Mouse (Mus musculus): Measurements from ENCODE around the gene 3100002H09Rik. TPM values are rescaled to one million over a fixed set of nuclear protein-coding genes. Genes with fewer than 3 reads are reported as not detected.

The 3100002H09Rik gene
- polyA plus RNA-seq (2012; rRNA removed): 0.08 and 0.36 TPM in 2 replicates

- TF ChIP-seq POLR2A (IDR thresholded peaks at IDR 0.05; ENCODE audit: borderline replicate concordance, extremely low read depth, insufficient read depth, insufficient read length, poor library complexity, severe bottlenecking): no peak
- TF ChIP-seq CTCF (IDR thresholded peaks at IDR 0.05; ENCODE audit: borderline replicate concordance, extremely low read depth, insufficient read depth, insufficient read length): no peak
- DNase-seq (ENCODE audit: low read depth): no peak
Measured at GRCm38 (mm10) chr4:124610703-124611102, at the start of gene 3100002H09Rik. Gene 3100002H09Rik, minus strand, starts transcription at chr4:124610803.

DNA sequence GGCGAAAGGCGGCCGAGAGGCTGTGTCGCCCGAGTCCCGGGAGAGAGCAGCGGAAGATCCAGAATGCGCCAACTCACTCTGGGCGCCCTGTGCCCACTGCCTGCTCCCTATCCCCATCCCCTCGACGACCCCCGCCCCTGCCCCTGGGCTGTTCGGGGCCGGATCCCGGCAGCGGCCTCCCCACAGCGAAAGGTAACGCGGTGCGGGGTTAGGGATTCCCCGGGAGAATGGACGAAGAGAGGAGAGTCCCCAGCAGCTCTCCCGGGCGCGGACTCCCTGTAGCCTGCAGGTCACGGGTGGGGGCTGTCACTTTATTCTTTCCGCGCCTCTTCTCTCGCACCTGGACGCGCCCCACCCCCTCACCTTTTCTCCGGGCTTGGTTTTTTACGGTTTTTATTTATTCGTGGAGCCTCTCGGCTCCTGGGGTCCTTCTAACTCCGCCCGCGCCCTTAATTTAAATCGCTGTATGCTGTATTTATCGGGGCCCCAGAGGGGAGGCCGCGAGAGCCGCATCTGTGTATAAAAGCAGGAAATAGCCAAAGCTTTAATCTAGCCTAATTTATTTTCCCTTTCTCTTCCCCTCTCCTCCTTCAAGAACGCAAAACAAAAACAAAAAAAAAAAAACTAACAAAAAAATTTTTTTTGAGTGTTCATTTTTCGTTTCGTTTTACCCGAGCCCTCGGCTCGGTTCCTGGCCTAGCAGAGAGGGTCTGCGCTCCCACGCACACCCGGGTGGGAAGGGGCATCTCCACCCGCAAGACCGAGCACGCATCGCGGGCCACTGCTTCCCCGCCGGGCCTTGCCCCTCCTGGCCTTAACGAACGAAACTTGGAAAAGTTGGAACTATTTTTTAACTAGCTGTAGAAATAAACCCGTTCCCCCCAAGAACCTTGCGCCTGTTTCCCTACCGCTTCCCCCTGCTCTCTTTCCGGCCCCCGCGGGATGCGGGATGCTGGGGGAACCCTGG lies 48.9 kb upstream of the 3100002H09Rik start:
- peak; percentile 49 for DNase-seq (ENCODE audit: low read depth)
- TF ChIP-seq CTCF (IDR thresholded peaks at IDR 0.05; ENCODE audit: borderline replicate concordance, extremely low read depth, insufficient read depth, insufficient read length) (no peak), POLR2A (IDR thresholded peaks at IDR 0.05; ENCODE audit: borderline replicate concordance, extremely low read depth, insufficient read depth, insufficient read length, poor library complexity, severe bottlenecking) (no peak)

DNA sequence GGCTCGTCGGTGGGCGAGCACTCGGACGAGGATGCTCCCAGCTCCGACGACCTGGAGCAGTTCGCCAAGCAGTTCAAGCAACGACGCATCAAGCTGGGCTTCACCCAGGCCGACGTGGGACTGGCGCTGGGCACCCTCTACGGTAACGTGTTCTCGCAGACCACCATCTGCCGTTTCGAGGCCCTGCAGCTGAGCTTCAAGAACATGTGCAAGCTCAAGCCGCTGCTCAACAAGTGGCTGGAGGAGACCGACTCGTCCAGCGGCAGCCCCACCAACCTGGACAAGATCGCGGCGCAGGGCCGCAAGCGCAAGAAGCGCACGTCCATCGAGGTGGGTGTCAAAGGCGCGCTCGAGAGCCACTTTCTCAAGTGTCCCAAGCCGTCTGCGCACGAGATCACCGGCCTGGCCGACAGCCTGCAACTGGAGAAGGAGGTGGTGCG lies 47.8 kb upstream of the 3100002H09Rik start:
- no peak for TF ChIP-seq POLR2A (IDR thresholded peaks at IDR 0.05; ENCODE audit: borderline replicate concordance, extremely low read depth, insufficient read depth, insufficient read length, poor library complexity, severe bottlenecking)
- TF ChIP-seq CTCF (IDR thresholded peaks at IDR 0.05; ENCODE audit: borderline replicate concordance, extremely low read depth, insufficient read depth, insufficient read length): no peak
- DNase-seq (ENCODE audit: low read depth): peak; percentile 69

- TF ChIP-seq CTCF (IDR thresholded peaks at IDR 0.05; ENCODE audit: borderline replicate concordance, extremely low read depth, insufficient read depth, insufficient read length) (no peak), POLR2A (IDR thresholded peaks at IDR 0.05; ENCODE audit: borderline replicate concordance, extremely low read depth, insufficient read depth, insufficient read length, poor library complexity, severe bottlenecking) (no peak)
- no peak for DNase-seq (ENCODE audit: low read depth)
Measured at GRCm38 (mm10) chr4:124657781-124658180, 47.2 kb upstream of the 3100002H09Rik start.

- TF ChIP-seq CTCF (IDR thresholded peaks at IDR 0.05; ENCODE audit: borderline replicate concordance, extremely low read depth, insufficient read depth, insufficient read length) (no peak), POLR2A (IDR thresholded peaks at IDR 0.05; ENCODE audit: borderline replicate concordance, extremely low read depth, insufficient read depth, insufficient read length, poor library complexity, severe bottlenecking) (no peak)
- peak; percentile 96 for DNase-seq (ENCODE audit: low read depth)
Measured at GRCm38 (mm10) chr4:124656854-124657650, 46.4 kb upstream of the 3100002H09Rik start.

GRCm38 (mm10) chr4:124656518-124656853 lies 45.9 kb upstream of the 3100002H09Rik start, which contains the start of gene Pou3f1:
Gene Pou3f1, plus strand, starts transcription at chr4:124656807.
- TF ChIP-seq CTCF (IDR thresholded peaks at IDR 0.05; ENCODE audit: borderline replicate concordance, extremely low read depth, insufficient read depth, insufficient read length) (no peak), POLR2A (IDR thresholded peaks at IDR 0.05; ENCODE audit: borderline replicate concordance, extremely low read depth, insufficient read depth, insufficient read length, poor library complexity, severe bottlenecking) (no peak)
- DNase-seq (ENCODE audit: low read depth): no peak

DNA sequence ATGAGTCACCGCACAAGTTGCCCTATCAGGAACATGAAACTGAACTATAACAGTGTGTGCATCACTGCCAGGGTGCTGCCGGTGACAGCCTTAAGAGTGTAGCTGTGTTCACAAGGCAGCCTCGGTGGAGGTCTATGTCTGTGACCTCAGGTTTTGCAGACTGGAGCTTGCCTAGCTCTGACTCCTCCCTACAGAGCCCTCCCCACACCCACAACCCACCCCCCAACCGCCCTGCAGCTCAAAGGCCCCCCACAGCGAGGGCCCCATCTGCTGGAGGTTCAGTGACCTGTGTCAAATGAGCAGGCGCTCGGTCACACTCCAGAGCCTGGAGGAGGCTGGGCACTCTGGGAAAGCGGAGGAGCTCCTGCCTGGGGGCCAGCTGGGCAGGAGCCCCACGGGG lies 42.3 kb upstream of the 3100002H09Rik start:
- TF ChIP-seq CTCF (IDR thresholded peaks at IDR 0.05; ENCODE audit: borderline replicate concordance, extremely low read depth, insufficient read depth, insufficient read length) (no peak), POLR2A (IDR thresholded peaks at IDR 0.05; ENCODE audit: borderline replicate concordance, extremely low read depth, insufficient read depth, insufficient read length, poor library complexity, severe bottlenecking) (no peak)
- peak; percentile 52 for DNase-seq (ENCODE audit: low read depth)

DNA sequence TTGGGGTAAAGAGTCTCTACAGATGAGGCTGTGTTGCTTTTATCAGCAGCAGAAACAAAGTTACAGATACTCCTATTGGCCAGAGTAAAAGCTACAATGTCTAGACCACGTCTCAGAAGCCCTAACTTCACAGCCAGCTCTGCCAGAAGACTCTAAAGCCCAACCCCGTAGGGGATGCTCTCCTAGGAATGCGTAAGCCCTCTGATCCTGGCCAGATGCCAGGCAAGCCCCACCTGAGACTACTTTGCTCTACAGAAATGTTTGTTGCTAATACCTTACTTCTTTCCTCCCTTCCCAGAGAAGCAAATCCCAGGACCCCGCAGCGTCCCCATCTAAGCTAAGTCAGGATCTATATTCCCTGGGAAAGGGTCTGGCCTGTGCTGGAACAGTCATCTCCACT lies 37.3 kb upstream of the 3100002H09Rik start:
- TF ChIP-seq POLR2A (IDR thresholded peaks at IDR 0.05; ENCODE audit: borderline replicate concordance, extremely low read depth, insufficient read depth, insufficient read length, poor library complexity, severe bottlenecking) (no peak), CTCF (IDR thresholded peaks at IDR 0.05; ENCODE audit: borderline replicate concordance, extremely low read depth, insufficient read depth, insufficient read length) (no peak)
- no peak for DNase-seq (ENCODE audit: low read depth)

DNA sequence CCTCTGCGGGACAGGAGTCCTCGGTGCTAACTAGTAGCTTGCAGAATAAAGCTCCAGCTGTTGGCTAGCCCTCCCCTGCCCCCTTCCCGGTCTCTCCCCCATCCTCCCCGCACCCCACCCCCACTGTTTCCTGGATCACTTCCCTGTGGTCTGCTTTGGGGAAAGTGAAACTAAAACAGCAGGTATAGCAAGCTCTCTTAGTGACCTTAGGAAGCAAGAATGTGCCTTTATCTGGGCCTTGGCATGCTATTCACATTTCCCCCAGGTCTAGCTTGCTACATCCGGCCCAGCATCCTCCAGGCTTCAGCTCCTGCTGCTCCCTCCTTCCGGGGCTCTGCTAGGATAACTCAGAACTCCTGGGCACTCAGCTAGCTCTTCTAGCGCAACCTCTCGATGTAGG lies 36.0 kb upstream of the 3100002H09Rik start:
- TF ChIP-seq CTCF (IDR thresholded peaks at IDR 0.05; ENCODE audit: borderline replicate concordance, extremely low read depth, insufficient read depth, insufficient read length): no peak
- no peak for TF ChIP-seq POLR2A (IDR thresholded peaks at IDR 0.05; ENCODE audit: borderline replicate concordance, extremely low read depth, insufficient read depth, insufficient read length, poor library complexity, severe bottlenecking)
- no peak for DNase-seq (ENCODE audit: low read depth)

DNA sequence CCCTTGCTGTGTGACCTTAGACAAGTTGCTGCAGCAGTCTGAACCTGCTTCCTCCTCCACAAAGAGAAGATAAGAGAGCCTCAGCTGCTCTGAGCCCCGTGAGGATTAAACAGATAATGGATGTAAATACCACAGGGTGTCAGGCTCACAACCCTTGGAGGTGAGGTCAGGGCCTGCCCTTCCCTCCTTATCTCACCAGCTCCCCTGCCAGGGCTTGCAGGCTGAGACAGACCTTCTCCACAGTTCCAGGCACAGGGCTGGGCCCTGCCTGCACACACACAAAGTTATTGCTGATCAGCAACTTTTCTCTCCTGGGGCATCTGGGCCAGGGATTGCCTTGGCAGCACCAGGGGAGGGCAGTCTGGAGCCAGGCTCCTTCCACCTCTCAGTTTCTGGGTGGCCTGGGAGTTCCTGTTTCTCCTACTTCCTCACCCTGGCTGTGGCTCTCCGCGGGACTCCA lies 34.4 kb upstream of the 3100002H09Rik start:
- DNase-seq (ENCODE audit: low read depth): no peak
- TF ChIP-seq POLR2A (IDR thresholded peaks at IDR 0.05; ENCODE audit: borderline replicate concordance, extremely low read depth, insufficient read depth, insufficient read length, poor library complexity, severe bottlenecking): no peak
- no peak for TF ChIP-seq CTCF (IDR thresholded peaks at IDR 0.05; ENCODE audit: borderline replicate concordance, extremely low read depth, insufficient read depth, insufficient read length)

- no peak for DNase-seq (ENCODE audit: low read depth)
- TF ChIP-seq CTCF (IDR thresholded peaks at IDR 0.05; ENCODE audit: borderline replicate concordance, extremely low read depth, insufficient read depth, insufficient read length) (no peak), POLR2A (IDR thresholded peaks at IDR 0.05; ENCODE audit: borderline replicate concordance, extremely low read depth, insufficient read depth, insufficient read length, poor library complexity, severe bottlenecking) (no peak)
Measured at GRCm38 (mm10) chr4:124643859-124644258, 33.3 kb upstream of the 3100002H09Rik start.
